Mouse (Mus musculus): ENCODE measurements at regions not wholly inside any gene's neighbourhood (a gene's known extent, or its start where the extent isn't known, plus 50 kb on each side); places are given as distances from the start of the nearest gene placed in this dataset.

DNA sequence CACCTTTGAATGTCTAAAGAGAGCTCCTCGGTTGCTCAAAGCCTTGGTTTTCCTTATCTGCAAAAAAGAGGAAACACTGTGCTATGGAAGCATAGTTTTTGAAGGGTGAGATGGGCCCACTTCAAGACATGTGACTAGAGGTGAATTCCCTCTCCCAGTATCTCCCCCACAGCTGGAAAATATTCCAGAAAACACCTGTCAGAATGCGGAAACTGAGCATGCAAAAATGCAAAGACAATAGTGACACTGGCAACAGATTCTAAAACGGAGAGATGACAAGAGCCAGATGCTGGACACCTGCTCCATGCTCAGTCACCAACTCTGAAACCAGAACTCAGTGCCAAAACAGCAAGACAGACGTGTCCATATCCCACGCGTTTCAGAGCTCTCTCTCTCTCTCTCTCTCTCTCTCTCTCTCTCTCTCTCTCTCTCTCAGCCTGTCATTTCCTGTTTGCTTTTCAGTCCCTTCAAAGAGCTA lies 117.5 kb upstream of the Itga4 start:
- H3K9ac ChIP-seq (ENCODE audit: low read depth, low read length), result no peak overlapping the region
- intact Hi-C loops (cut with DNase I), result no loop called here
- no peak overlapping the region for H3K4me3 ChIP-seq
- TF ChIP-seq POLR2A (IDR thresholded peaks at IDR 0.05; ENCODE audit: insufficient read depth, low read depth, low read length) (no peak), CTCF (IDR thresholded peaks at IDR 0.05) (no peak), EP300 (IDR thresholded peaks at IDR 0.05; ENCODE audit: insufficient read depth, low read depth, low read length) (no peak)
- H3K36me3 ChIP-seq (ENCODE audit: control insufficient read depth, insufficient read depth, low read length), result no peaks in the 10 kb centered on the region
- no peaks in the 10 kb centered on the region for H3K27me3 ChIP-seq (ENCODE audit: control insufficient read depth, insufficient read depth, low read length)
- no peaks in the 10 kb centered on the region for H3K79me2 ChIP-seq (replicated peaks; ENCODE audit: control insufficient read depth, insufficient read depth, low read length)
- no peak overlapping the region for H3K27ac ChIP-seq
- no peak for DNase-seq
- no peaks in the 10 kb centered on the region for H3K4me1 ChIP-seq (ENCODE audit: control insufficient read depth, insufficient read depth, low read length)
- 29% methylated on average over 6 of the region's 6 CpGs for WGBS

DNA sequence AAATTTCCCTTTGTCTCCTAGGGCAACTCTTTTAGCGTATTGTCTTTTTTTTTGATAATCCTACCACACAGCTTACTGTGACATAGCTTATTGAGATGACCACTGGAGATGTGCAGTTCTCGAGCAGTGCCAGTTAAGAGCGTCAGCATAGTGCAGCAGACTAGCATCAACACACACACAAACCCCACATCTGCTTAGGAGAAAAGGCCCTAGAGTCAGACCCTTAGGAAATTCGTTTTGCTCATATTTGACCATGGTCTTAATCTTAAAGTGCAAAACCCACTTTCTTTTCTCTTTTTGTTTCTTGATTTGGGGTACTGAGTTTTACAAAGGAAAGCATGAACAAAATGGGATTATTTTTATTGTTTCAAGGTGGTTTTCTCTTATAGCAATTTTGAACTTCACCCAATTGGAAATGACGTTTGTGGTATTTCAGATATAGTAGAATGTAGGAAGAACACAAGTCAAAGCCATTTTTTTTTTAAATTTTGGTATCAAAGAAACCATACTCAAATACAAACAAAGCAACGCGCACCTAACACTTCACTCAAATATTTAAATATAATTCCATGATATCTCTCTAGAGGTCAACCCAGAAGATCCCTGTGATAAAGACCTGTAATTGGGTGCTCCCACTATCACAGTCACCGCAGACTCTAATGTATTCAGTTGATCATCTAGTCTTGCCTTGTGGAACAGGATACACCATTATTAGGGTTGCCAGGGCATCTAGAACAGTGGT lies 116.7 kb upstream of the Itga4 start:
- TF ChIP-seq CTCF (IDR thresholded peaks at IDR 0.05) (no peak), POLR2A (IDR thresholded peaks at IDR 0.05; ENCODE audit: insufficient read depth, low read depth, low read length) (no peak), EP300 (IDR thresholded peaks at IDR 0.05; ENCODE audit: insufficient read depth, low read depth, low read length) (no peak)
- Histone ChIP-seq H3K79me2 (replicated peaks; ENCODE audit: control insufficient read depth, insufficient read depth, low read length) (no peaks in the 10 kb centered on the region), H3K4me1 (ENCODE audit: control insufficient read depth, insufficient read depth, low read length) (no peaks in the 10 kb centered on the region), H3K36me3 (ENCODE audit: control insufficient read depth, insufficient read depth, low read length) (no peaks in the 10 kb centered on the region), H3K27ac (no peak overlapping the region), H3K27me3 (ENCODE audit: control insufficient read depth, insufficient read depth, low read length) (no peaks in the 10 kb centered on the region), H3K4me3 (no peak overlapping the region), H3K9ac (ENCODE audit: low read depth, low read length) (no peak overlapping the region)
- intact Hi-C loops (cut with DNase I), result no loop called here
- WGBS, result 87% methylated on average over 8 of the region's 8 CpGs
- DNase-seq, result no peak

DNA sequence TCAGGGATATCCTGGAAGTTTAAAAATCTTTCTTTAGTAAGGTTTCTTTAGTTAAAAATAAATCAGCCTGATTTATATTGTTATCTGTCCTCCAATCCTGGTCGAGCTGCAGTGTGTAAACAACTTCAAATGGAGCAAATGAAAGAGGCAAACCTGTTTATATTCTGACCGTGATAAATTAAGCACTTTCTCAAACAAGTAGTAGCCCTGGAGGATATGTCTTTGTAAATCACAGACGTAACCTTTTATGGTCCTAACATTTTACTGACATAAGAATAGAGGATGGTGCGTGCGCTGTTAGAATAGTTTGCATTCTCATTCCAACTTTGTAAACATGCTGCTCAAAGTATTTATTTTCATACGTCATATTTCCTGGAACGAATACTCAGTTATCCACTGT lies 113.3 kb upstream of the Itga4 start:
- no peak overlapping the region for H3K27ac ChIP-seq
- no peak for TF ChIP-seq POLR2A (IDR thresholded peaks at IDR 0.05; ENCODE audit: insufficient read depth, low read depth, low read length)
- TF ChIP-seq CTCF (IDR thresholded peaks at IDR 0.05), result no peak
- TF ChIP-seq EP300 (IDR thresholded peaks at IDR 0.05; ENCODE audit: insufficient read depth, low read depth, low read length), result no peak
- WGBS, result 67% methylated on average over 7 of the region's 7 CpGs
- H3K27me3 ChIP-seq (ENCODE audit: control insufficient read depth, insufficient read depth, low read length), result no peaks in the 10 kb centered on the region
- H3K79me2 ChIP-seq (replicated peaks; ENCODE audit: control insufficient read depth, insufficient read depth, low read length), result no peaks in the 10 kb centered on the region
- intact Hi-C loops (cut with DNase I), result no loop called here
- H3K4me3 ChIP-seq, result no peak overlapping the region
- H3K4me1 ChIP-seq (ENCODE audit: control insufficient read depth, insufficient read depth, low read length), result no peaks in the 10 kb centered on the region
- no peak overlapping the region for H3K9ac ChIP-seq (ENCODE audit: low read depth, low read length)
- no peak for DNase-seq
- no peaks in the 10 kb centered on the region for H3K36me3 ChIP-seq (ENCODE audit: control insufficient read depth, insufficient read depth, low read length)

DNA sequence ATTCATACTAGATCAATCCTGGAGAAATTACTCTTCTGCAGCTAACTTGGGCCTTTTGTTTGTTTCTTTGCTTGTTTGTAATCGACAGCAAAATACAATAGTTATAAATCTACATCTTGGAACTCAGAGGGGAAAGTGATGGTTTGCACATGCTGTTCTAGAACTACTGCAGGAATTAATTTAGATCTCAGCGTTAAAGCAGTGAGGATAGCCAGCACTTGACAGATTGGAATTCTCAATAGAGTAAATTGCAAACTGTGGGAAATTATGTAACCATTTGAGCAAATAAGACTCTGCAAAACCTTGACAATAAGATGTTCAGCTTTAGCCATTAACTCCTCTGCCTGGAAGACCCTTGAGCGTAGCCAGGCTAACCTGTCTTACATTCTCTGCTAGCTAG lies 112.0 kb upstream of the Itga4 start:
- 84% methylated on average over 3 of the region's 3 CpGs for WGBS
- DNase-seq, result no peak
- Histone ChIP-seq H3K27me3 (ENCODE audit: control insufficient read depth, insufficient read depth, low read length) (no peaks in the 10 kb centered on the region), H3K27ac (no peak overlapping the region), H3K9ac (ENCODE audit: low read depth, low read length) (no peak overlapping the region), H3K4me3 (no peak overlapping the region), H3K79me2 (replicated peaks; ENCODE audit: control insufficient read depth, insufficient read depth, low read length) (no peaks in the 10 kb centered on the region), H3K36me3 (ENCODE audit: control insufficient read depth, insufficient read depth, low read length) (no peaks in the 10 kb centered on the region), H3K4me1 (ENCODE audit: control insufficient read depth, insufficient read depth, low read length) (no peaks in the 10 kb centered on the region)
- no peak for TF ChIP-seq CTCF (IDR thresholded peaks at IDR 0.05)
- TF ChIP-seq POLR2A (IDR thresholded peaks at IDR 0.05; ENCODE audit: insufficient read depth, low read depth, low read length), result no peak
- no peak for TF ChIP-seq EP300 (IDR thresholded peaks at IDR 0.05; ENCODE audit: insufficient read depth, low read depth, low read length)
- intact Hi-C loops (cut with DNase I), result no loop called here

DNA sequence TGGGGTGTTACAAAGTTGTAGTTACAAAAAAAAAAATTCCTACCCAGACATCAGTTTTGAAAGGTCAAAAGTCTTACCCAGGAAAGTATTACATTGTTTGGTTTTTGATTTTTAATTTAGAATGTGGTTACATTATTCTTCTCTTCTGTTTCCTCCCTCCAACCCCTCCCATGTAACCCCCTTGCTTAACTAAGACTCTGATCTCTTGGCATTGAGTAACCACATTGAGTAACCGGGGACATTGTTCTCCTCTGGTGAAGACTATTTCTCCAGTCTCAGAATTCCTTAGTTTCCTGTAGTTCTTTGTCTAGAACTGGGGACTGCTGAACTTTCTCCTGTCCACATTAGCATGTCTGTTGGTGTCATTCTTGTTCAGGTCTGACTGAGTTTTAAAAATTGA lies 109.3 kb upstream of the Itga4 start:
- Histone ChIP-seq H3K27ac (no peak overlapping the region), H3K4me3 (no peak overlapping the region), H3K27me3 (ENCODE audit: control insufficient read depth, insufficient read depth, low read length) (no peaks in the 10 kb centered on the region), H3K36me3 (ENCODE audit: control insufficient read depth, insufficient read depth, low read length) (no peaks in the 10 kb centered on the region), H3K4me1 (ENCODE audit: control insufficient read depth, insufficient read depth, low read length) (no peaks in the 10 kb centered on the region), H3K9ac (ENCODE audit: low read depth, low read length) (no peak overlapping the region), H3K79me2 (replicated peaks; ENCODE audit: control insufficient read depth, insufficient read depth, low read length) (no peaks in the 10 kb centered on the region)
- 46% methylated on average over 1 of the region's 1 CpGs for WGBS
- DNase-seq, result no peak
- intact Hi-C loops (cut with DNase I), result no loop called here
- TF ChIP-seq CTCF (IDR thresholded peaks at IDR 0.05), result no peak
- TF ChIP-seq POLR2A (IDR thresholded peaks at IDR 0.05; ENCODE audit: insufficient read depth, low read depth, low read length), result no peak
- no peak for TF ChIP-seq EP300 (IDR thresholded peaks at IDR 0.05; ENCODE audit: insufficient read depth, low read depth, low read length)

DNA sequence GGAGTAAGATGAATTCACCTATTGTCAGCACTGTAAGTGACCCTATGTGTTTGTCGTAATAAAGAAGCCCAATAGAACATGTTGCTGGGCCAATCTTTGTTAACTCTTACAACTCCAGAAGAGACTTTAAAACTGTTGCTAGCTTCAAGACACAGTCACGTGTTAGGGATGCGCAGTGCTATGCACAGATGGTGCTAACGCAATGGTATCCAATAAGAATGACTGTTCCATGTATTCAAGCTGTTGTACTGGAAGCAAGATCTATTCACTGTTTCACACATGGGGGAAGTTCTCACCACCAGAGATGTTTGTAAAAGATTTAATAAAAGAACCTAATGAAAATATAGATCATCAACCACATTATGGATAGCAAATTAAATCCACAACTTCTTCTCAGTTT lies 108.7 kb upstream of the Itga4 start:
- H3K4me3 ChIP-seq, result no peak overlapping the region
- H3K79me2 ChIP-seq (replicated peaks; ENCODE audit: control insufficient read depth, insufficient read depth, low read length), result no peaks in the 10 kb centered on the region
- no peaks in the 10 kb centered on the region for H3K36me3 ChIP-seq (ENCODE audit: control insufficient read depth, insufficient read depth, low read length)
- no peak overlapping the region for H3K27ac ChIP-seq
- no peak for TF ChIP-seq CTCF (IDR thresholded peaks at IDR 0.05)
- no peak for TF ChIP-seq EP300 (IDR thresholded peaks at IDR 0.05; ENCODE audit: insufficient read depth, low read depth, low read length)
- no peak for TF ChIP-seq POLR2A (IDR thresholded peaks at IDR 0.05; ENCODE audit: insufficient read depth, low read depth, low read length)
- intact Hi-C loops (cut with DNase I), result no loop called here
- 93% methylated on average over 4 of the region's 4 CpGs for WGBS
- no peaks in the 10 kb centered on the region for H3K4me1 ChIP-seq (ENCODE audit: control insufficient read depth, insufficient read depth, low read length)
- H3K9ac ChIP-seq (ENCODE audit: low read depth, low read length), result no peak overlapping the region
- DNase-seq, result no peak
- no peaks in the 10 kb centered on the region for H3K27me3 ChIP-seq (ENCODE audit: control insufficient read depth, insufficient read depth, low read length)

All from heart, adult 2 months (tissue).